Mouse (Mus musculus) urinary bladder, adult 2 months (tissue): Measurements from ENCODE around the gene Dok5. TPM values are rescaled to one million over a fixed set of nuclear protein-coding genes. Genes with fewer than 3 reads are reported as not detected.
A peak's percentile ranks its signal among the peaks of the same experiment; 100 is the strongest.

ENCODE experiments used
- DNase-seq: peaks from one replicate; pipeline ENCODE4 v3.0.0; 2022; ENCODE audit warnings: low spot score
- polyA plus RNA-seq: library from polyadenylated mRNA; depleted of rRNA; stranded (reverse); fragments of >200 nt; gene quantifications from 2 replicates; pipeline ENCODE4 v1.2.3, GENCODE M21; 2012; rRNA removed

Dok5 gene
- polyA plus RNA-seq = 0.28 and 0.39 TPM in 2 replicates

- DNase-seq = peak; percentile 26
Measured at GRCm38 (mm10) chr2:170731632-170732561, at the start of gene Dok5. Gene Dok5 (plus strand): TSS chr2:170731807.

- DNase-seq = no peak
Measured at GRCm38 (mm10) chr2:170683385-170683784, 48.2 kb upstream of the Dok5 start.

GRCm38 (mm10) chr2:170695071-170695936 lies 36.3 kb upstream of the Dok5 start:
- no peak for DNase-seq

DNA sequence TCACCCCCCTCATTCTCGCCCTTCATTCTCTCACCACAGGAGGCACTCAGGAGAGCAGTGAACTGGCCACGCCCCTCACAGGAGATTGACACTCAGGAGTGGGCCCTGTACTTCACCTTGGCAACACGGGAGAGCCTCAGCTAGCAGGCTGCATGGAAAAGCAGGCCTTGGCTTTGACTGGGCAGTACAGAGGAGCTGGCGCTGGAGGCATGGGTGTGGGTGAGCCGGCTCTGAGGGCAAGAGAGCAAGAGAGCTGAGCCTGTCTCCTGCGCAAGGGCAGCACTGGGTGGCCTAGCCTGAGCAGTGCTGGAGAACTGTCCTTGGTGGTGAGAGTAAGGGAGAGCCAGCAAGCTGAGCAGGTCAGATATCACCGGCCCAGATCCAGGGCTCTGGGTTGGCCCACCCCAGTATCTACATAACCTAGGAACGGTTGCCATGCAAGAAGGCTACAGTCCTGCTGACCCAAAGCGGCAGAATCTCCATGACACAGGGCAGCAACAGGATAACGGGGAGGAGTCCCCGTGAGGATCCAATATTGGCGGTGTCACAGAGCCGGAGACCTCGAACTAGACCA lies 35.6 kb upstream of the Dok5 start:
- no peak for DNase-seq

DNA sequence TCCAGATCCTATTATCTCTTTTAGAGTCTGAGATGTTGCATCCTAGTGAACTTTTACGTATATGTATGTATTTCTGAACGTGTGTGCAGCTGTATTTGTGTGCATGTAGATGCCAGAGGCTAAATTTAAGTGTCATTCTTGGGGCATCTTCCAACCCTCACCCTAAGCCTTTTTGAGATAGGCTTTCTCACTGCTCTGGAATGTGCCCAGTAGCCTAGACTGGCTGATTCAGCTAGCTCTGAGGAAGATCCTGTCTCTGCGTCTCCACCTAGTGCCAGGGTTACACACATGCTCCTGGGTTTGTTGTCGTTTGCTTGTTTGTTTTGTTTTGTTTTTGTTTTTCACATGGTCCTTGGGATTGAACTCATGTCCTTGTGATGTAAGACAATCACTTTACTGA lies 31.1 kb upstream of the Dok5 start:
- DNase-seq = no peak

- DNase-seq = no peak
Measured at GRCm38 (mm10) chr2:170706488-170706887, 25.1 kb upstream of the Dok5 start.

- no peak for DNase-seq
Measured at GRCm38 (mm10) chr2:170707672-170708071, 23.9 kb upstream of the Dok5 start.

- DNase-seq = no peak
Measured at GRCm38 (mm10) chr2:170708901-170709300, 22.7 kb upstream of the Dok5 start.

GRCm38 (mm10) chr2:170712658-170713285 lies 18.8 kb upstream of the Dok5 start:
- DNase-seq = no peak

DNA sequence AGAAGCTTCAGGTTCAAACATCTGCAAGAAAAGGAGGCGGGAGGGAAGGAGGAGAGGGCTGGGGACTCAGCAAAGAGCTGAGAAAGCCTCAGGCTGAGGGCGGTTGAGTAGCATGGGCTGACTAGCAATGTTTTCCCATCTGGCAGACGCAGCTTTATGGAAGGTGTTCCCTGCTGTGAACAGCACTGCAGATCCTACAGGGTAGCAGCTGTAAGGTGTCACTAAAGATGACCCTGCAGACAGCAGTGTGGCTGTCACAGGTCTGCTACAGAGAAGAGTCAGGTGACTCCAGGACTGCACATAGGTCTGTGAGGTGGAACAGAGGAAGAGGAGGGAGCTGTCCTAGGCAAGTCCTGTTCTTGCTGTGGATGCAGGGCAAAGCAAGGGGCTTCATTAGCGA lies 11.2 kb upstream of the Dok5 start:
- DNase-seq = no peak

GRCm38 (mm10) chr2:170724136-170724535 lies 7.5 kb upstream of the Dok5 start:
- no peak for DNase-seq

GRCm38 (mm10) chr2:170724716-170725115 lies 6.9 kb upstream of the Dok5 start:
- no peak for DNase-seq

GRCm38 (mm10) chr2:170725796-170726195 lies 5.8 kb upstream of the Dok5 start:
- no peak for DNase-seq

GRCm38 (mm10) chr2:170726996-170727710 lies 4.5 kb upstream of the Dok5 start:
- no peak for DNase-seq

DNA sequence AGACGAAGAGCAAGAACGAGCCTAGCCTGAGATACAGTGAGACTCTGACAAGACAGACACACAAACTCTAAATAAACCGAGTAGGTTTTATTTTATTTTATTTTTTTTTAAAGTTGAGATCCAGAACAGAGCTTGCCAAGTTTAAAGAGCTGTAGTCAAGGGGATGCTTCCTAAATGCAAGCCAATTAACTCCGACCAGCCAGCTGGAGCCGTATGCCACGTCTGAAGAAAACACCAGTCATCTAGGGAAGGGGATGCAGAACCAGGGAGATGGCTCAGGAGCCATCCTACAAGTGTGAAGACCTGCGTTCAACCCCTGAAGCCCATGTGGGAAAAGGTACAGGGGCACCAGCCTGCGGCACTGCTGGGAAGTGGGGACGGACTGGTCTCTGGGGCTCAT lies 2.7 kb upstream of the Dok5 start:
- DNase-seq = no peak

- no peak for DNase-seq
Measured at GRCm38 (mm10) chr2:170729661-170730060, 1.9 kb upstream of the Dok5 start.

DNA sequence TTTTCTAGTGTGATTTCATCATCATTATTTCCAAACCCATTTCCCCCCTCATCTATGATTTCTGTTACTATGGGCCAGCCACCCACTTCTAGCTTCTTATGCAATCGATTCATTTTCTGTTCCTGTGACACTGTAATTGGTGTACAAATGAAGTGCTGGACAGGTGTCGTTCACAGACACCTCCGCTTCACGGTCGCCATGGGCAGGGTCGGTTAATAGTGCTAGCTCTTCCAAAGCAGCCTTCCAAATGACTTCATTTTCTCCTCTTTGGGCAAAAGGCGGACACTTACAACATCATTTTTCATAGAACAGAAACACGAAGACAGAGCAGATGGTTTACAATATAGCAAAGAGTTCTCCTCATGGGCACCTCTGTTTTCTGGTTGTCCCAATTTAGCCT lies 1.5 kb upstream of the Dok5 start:
- DNase-seq = no peak

DNA sequence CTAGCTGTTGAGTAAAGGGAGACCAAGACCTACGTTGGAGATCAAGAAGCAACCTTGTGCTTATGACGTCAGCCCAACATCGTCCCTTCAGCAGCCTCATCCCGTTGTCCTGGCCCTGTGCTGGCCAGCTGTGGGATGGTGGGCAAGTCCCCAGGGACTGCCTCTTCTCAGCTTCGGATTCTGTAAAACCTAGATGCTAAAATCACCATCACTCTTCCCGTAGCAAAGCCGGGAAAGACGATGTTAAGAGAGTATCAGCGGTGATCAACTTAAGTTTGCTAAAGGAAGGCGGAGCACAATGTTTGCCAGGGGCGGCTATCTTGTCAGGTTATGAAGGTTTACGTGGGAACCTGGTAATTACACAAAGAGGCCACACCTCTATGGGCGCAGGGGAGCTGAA lies 826 bp upstream of the Dok5 start:
- DNase-seq = no peak

DNA sequence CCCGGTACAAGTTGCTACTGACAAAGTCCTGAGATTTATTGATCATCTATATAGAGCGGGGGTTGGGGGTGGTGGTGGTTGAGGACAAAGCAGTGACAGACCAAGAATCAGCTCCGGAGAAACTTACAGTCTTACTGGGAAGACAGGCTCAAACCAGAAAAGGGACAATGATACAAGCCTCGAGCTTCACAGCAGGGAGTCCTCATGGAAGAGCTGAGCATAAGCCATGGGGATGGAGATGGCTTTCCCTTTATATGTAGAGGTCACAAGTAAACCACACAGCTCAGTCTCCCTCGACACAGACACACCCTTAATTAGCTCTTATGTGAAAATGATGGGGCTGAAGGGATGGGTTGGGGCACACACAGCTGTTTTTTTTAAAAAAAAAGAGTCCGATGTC lies 402 bp upstream of the Dok5 start:
- DNase-seq = no peak

DNA sequence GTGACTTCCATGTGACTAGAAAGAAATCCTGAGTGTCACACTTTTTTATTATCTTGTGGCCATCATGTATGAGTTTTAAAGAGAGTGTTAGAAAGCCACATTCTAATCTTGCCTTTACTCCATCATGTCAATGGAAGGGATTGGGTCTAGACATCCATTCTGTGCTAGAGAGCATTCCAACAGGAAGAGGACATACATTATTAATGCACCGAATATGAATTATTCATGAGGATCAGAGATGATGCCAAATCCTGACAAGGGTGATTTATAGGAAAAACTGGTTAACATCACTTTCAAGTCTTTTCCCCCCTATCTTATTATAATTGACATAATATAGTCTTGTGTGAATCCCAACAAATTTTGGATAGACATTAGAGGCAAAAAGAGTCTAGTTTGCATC lies 2.1 kb downstream of the Dok5 start:
- DNase-seq = no peak

DNA sequence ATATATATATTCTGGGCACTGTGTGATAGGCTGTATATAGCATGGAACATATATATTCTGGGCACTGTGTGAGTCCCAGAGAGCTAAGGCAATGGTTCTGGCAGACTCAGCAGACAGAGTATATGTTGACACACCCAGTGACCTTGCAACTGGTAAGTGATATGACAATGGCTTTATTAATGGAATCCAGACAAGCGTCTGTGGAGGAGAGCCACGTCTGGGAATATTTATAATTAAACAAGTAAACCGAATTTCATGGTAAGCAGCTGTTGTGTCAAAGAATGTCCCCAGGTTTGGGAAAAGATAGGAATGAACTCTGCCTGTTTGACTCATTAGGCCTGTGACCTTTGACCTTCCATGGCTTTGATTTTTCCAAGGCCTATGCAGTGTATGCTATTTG lies 2.8 kb downstream of the Dok5 start:
- no peak for DNase-seq
